Mouse (Mus musculus) olfactory bulb, adult 2 months (tissue): ENCODE data around the gene Wdr5.

Source experiments
- CTCF ChIP-seq: fragments of 200-500 bp; IDR thresholded peaks from 2 replicates; pipeline ENCODE4 v1.5.1; 2012; ENCODE audit warnings: low read depth, mild to moderate bottlenecking, low read length, moderate library complexity; ENCODE audit not compliant: insufficient read depth
- POLR2A ChIP-seq: fragments of 200-500 bp; IDR thresholded peaks from 2 replicates; pipeline ENCODE4 v1.6.1; 2012; ENCODE audit warnings: mild to moderate bottlenecking, low read depth, low read length, moderate library complexity; ENCODE audit not compliant: insufficient read depth

DNA sequence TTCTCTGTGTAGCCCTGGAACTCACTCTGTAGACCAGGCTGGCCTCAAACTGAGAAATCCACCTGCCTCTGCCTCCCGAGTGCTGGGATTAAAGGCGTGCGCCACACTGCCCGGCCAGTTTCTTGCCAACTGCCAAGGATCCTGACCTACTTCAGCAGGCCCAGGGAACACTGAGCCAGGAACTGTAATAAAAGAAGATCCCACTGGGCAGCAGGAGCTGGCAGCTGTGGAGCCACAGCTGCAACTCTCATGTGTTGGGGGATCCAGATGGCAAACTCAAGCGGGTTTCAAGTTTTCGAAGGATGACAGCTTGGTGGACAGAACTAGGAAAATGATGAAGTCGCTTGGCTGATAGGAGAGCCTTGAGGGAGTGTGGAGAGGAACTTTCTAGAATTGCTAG lies 4.3 kb upstream of the Wdr5 start:
- no peak for TF ChIP-seq POLR2A
- no peak for TF ChIP-seq CTCF
